Mouse (Mus musculus): ENCODE data around the gene Arhgap35.

Gene Arhgap35

GRCm38 (mm10) chr7:16604141-16604540, 10.7 kb downstream of the Arhgap35 start:
- peak; percentile 64 for DNase-seq

GRCm38 (mm10) chr7:16601683-16602102, 13.1 kb downstream of the Arhgap35 start:
- no peak for DNase-seq

- peak; percentile 50 for DNase-seq
Measured at GRCm38 (mm10) chr7:16599006-16599405, 15.8 kb downstream of the Arhgap35 start.

GRCm38 (mm10) chr7:16591292-16591691, 23.5 kb downstream of the Arhgap35 start:
- DNase-seq: no peak

GRCm38 (mm10) chr7:16587649-16588048, 27.1 kb downstream of the Arhgap35 start:
- DNase-seq: no peak

- DNase-seq: peak; percentile 39
Measured at GRCm38 (mm10) chr7:16584384-16584783, 30.4 kb downstream of the Arhgap35 start.

GRCm38 (mm10) chr7:16583775-16584174, 31.0 kb downstream of the Arhgap35 start:
- peak; percentile 44 for DNase-seq

- no peak for DNase-seq
Measured at GRCm38 (mm10) chr7:16582299-16582698, 32.5 kb downstream of the Arhgap35 start.

GRCm38 (mm10) chr7:16581276-16582100, 33.3 kb downstream of the Arhgap35 start:
- peak; percentile 60 for DNase-seq

- no peak for DNase-seq
Measured at GRCm38 (mm10) chr7:16576719-16577118, 38.1 kb downstream of the Arhgap35 start.

- DNase-seq: no peak
Measured at GRCm38 (mm10) chr7:16571191-16571590, 43.6 kb downstream of the Arhgap35 start.

GRCm38 (mm10) chr7:16570737-16571136, 44.1 kb downstream of the Arhgap35 start:
- DNase-seq: no peak

GRCm38 (mm10) chr7:16564491-16564890, 50.3 kb downstream of the Arhgap35 start:
- DNase-seq: no peak

- no peak for DNase-seq
Measured at GRCm38 (mm10) chr7:16557783-16558538, 56.8 kb downstream of the Arhgap35 start.

- DNase-seq: no peak
Measured at GRCm38 (mm10) chr7:16557251-16557650, 57.5 kb downstream of the Arhgap35 start.

GRCm38 (mm10) chr7:16554215-16554614, 60.6 kb downstream of the Arhgap35 start:
- no peak for DNase-seq

- DNase-seq: no peak
Measured at GRCm38 (mm10) chr7:16551581-16551980, 63.2 kb downstream of the Arhgap35 start.

GRCm38 (mm10) chr7:16549299-16549698, 65.5 kb downstream of the Arhgap35 start:
- DNase-seq: no peak

- DNase-seq: no peak
Measured at GRCm38 (mm10) chr7:16544770-16545169, 70.0 kb downstream of the Arhgap35 start.

- DNase-seq: no peak
Measured at GRCm38 (mm10) chr7:16537220-16537903, 77.4 kb downstream of the Arhgap35 start.

- no peak for DNase-seq
Measured at GRCm38 (mm10) chr7:16525995-16526394, 88.8 kb downstream of the Arhgap35 start.

GRCm38 (mm10) chr7:16525448-16525847, 89.3 kb downstream of the Arhgap35 start:
- no peak for DNase-seq

- DNase-seq: no peak
Measured at GRCm38 (mm10) chr7:16524308-16524707, 90.5 kb downstream of the Arhgap35 start.
